In the genomic region with DNA sequence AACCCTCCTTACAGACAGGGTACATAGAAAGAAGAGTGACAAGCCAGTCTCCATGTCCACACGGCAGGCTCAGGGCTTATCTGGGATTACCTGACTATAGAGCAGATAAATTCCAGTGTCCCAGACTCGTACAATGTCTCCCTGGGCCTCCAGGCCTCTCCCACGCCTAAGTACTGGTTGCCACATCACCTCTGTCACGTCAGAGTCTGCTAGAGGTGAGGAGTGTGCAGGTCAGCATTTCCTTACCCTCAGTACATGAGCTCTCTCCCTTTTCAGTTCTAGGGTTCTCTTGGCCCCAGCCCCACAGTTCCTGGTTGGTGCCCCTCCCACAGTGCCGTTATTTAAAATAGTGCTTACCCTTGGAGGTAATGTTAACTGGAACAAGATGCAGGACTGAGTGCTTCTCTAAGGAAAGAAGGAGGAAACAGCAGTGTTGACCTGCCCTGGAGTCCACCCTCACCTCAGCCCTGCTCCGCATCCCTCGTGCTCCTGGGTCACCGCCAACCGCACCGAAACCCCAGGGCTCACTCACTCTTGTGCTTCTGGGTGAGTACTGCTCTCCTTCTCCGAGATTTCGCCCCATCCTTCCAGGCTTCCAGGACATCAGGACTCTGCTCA, we compare ENCODE assay signal across 10 mouse cellular contexts. TPM values are rescaled to one million over a fixed set of nuclear protein-coding genes. Genes with fewer than 3 reads are reported as not detected.
DNase-seq lines count a peak whose midpoint lies in the region; ATAC-seq lines count a peak whose summit lies in the region.
"Had no signal": no experiment of that assay in that cellular context is flagged by ENCODE, and none has a peak within 500 bp of the region (broad histone marks: within the 10 kb centered on the region; RNA-seq: fewer than 3 reads in every experiment).

No protein-coding gene starts in this region.

- H3K4me1 ChIP-seq in kidney, embryonic 16.5 days (ENCODE audit: insufficient read depth, low read length) = peaks cover 42% of the 10 kb centered on the region
- peaks cover 64% of the 10 kb centered on the region for H3K4me1 ChIP-seq in embryonic facial prominence, embryonic 15.5 days

- no peak for ATAC-seq in kidney, embryonic 16.5 days (ENCODE audit: low FRiP score, low TSS enrichment)
- ATAC-seq in embryonic facial prominence, embryonic 15.5 days (ENCODE audit: insufficient number of reproducible peaks, low FRiP score, low TSS enrichment, low read depth) = no peak

- H3K9me3 ChIP-seq in kidney, embryonic 16.5 days (ENCODE audit: low read length) = no peaks in the 10 kb centered on the region
- no peaks in the 10 kb centered on the region for H3K9me3 ChIP-seq in embryonic facial prominence, embryonic 15.5 days (replicated peaks)

- H3K4me3 ChIP-seq in kidney, embryonic 16.5 days (ENCODE audit: low read length) = no peak overlapping the region
- H3K4me3 ChIP-seq in embryonic facial prominence, embryonic 15.5 days (replicated peaks) = no peak overlapping the region
- H3K4me3 ChIP-seq: erythroblast, embryonic 14.5 days had no signal

- H3K9ac ChIP-seq in kidney, embryonic 16.5 days (replicated peaks; ENCODE audit: low read length) = peak overlapping the region; percentile 12; the same call in 1 of the 2 replicates
- H3K9ac ChIP-seq in embryonic facial prominence, embryonic 15.5 days = no peak overlapping the region

- no peak overlapping the region for H3K27ac ChIP-seq in kidney, embryonic 16.5 days (ENCODE audit: low read length)
- H3K27ac ChIP-seq in embryonic facial prominence, embryonic 15.5 days (replicated peaks) = peak overlapping the region; percentile 97

- peaks cover 8% of the 10 kb centered on the region; the same call in 1 of the 2 replicates for H3K36me3 ChIP-seq in kidney, embryonic 16.5 days (ENCODE audit: insufficient read depth, low read length)
- no peaks in the 10 kb centered on the region for H3K36me3 ChIP-seq in embryonic facial prominence, embryonic 15.5 days

- no peak overlapping the region for H3K4me2 ChIP-seq in kidney, embryonic 16.5 days (replicated peaks; ENCODE audit: low read depth, low read length)
- no peak overlapping the region for H3K4me2 ChIP-seq in embryonic facial prominence, embryonic 15.5 days (replicated peaks)
- H3K4me2 ChIP-seq: liver, embryonic 11.5 days had no signal

- peak; percentile 41 to 51 for DNase-seq in cerebellum, postnatal 14 days
- DNase-seq in cerebellum, adult 8-10 months = no peak
- no peak for DNase-seq in kidney, postnatal 4 days
- DNase-seq in lung, postnatal 4 days = peak; percentile 47 to 50
- no peak for DNase-seq in gastrocnemius, postnatal 4 days (ENCODE audit: low spot score in 2 of 2)
- no peak for DNase-seq in left cerebral cortex, postnatal 25 days (ENCODE audit: low spot score in 2 of 2)

- no peaks in the 10 kb centered on the region for H3K27me3 ChIP-seq in kidney, embryonic 16.5 days (ENCODE audit: insufficient read depth, low read length)
- H3K27me3 ChIP-seq in embryonic facial prominence, embryonic 15.5 days = no peaks in the 10 kb centered on the region

- intact Hi-C loops in left cerebral cortex, postnatal 25 days (cut with DNase I) = loop anchor here (5.0 kb wide), 2 partner anchors 193 to 238 kb away; a partner anchor contains a TSS

- 78% methylated on average over 12 of the region's 12 CpGs for WGBS in kidney, embryonic 16.5 days
- WGBS in embryonic facial prominence, embryonic 15.5 days = 74% methylated on average over 12 of the region's 12 CpGs

RNA-seq across cellular contexts. Expression of a gene that starts 1.3 kb away (rescaled TPM):
- 0.66 and 1.2 TPM in 2 replicates for polyA plus RNA-seq in kidney, embryonic 16.5 days (2015; fragmentation: Nextera tagmentation; extraction: Ambion mirVana)
- polyA plus RNA-seq in embryonic facial prominence, embryonic 15.5 days (2015; fragmentation: Nextera tagmentation; extraction: Ambion mirVana) = 1.0 and 1.1 TPM in 2 replicates
- total RNA-seq in gastrocnemius, postnatal 4 days (2021) = 1 to 10 TPM; 1.0 to 2.9 TPM
- total RNA-seq in left cerebral cortex, postnatal 25 days (2021) = 1 to 10 TPM; 2.0 to 2.7 TPM
- polyA plus RNA-seq: erythroblast, embryonic 14.5 days had no signal

RNA-seq across cellular contexts. Expression of a gene that starts 2.4 kb away (rescaled TPM):
- polyA plus RNA-seq in kidney, embryonic 16.5 days (2015; fragmentation: Nextera tagmentation; extraction: Ambion mirVana) = 96.5 and 98.4 TPM in 2 replicates
- 83.7 and 90.5 TPM in 2 replicates for polyA plus RNA-seq in embryonic facial prominence, embryonic 15.5 days (2015; fragmentation: Nextera tagmentation; extraction: Ambion mirVana)
- total RNA-seq in gastrocnemius, postnatal 4 days (2021) = 10 to 100 TPM; 43.5 to 45.9 TPM
- total RNA-seq in left cerebral cortex, postnatal 25 days (2021) = 10 to 100 TPM; 94.3 to 97.5 TPM

RNA-seq across cellular contexts. Expression of a gene that starts 11.4 kb away (rescaled TPM):
- polyA plus RNA-seq in kidney, embryonic 16.5 days (2015; fragmentation: Nextera tagmentation; extraction: Ambion mirVana) = 8.8 and 11.5 TPM in 2 replicates
- polyA plus RNA-seq in embryonic facial prominence, embryonic 15.5 days (2015; fragmentation: Nextera tagmentation; extraction: Ambion mirVana) = 11.9 and 13.3 TPM in 2 replicates
- 10 to 100 TPM; 22.3 to 22.9 TPM for total RNA-seq in gastrocnemius, postnatal 4 days (2021)
- total RNA-seq in left cerebral cortex, postnatal 25 days (2021) = 1 to 10 TPM; 8.6 to 8.9 TPM

RNA-seq across cellular contexts. Expression of a gene that starts 11.7 kb away (rescaled TPM):
- polyA plus RNA-seq in kidney, embryonic 16.5 days (2015; fragmentation: Nextera tagmentation; extraction: Ambion mirVana) = 4.6 and 6.1 TPM in 2 replicates
- 4.0 and 6.0 TPM in 2 replicates for polyA plus RNA-seq in embryonic facial prominence, embryonic 15.5 days (2015; fragmentation: Nextera tagmentation; extraction: Ambion mirVana)
- total RNA-seq in gastrocnemius, postnatal 4 days (2021) = 1 to 10 TPM; 4.3 to 4.6 TPM
- total RNA-seq in left cerebral cortex, postnatal 25 days (2021) = 1 to 10 TPM; 1.9 to 2.2 TPM
- polyA plus RNA-seq: erythroblast, embryonic 14.5 days had no signal

RNA-seq across cellular contexts. Expression of a gene that starts 12.0 kb away (rescaled TPM):
- polyA plus RNA-seq in kidney, embryonic 16.5 days (2015; fragmentation: Nextera tagmentation; extraction: Ambion mirVana) = 571 and 587 TPM in 2 replicates
- polyA plus RNA-seq in embryonic facial prominence, embryonic 15.5 days (2015; fragmentation: Nextera tagmentation; extraction: Ambion mirVana) = 447 and 512 TPM in 2 replicates
- 100 to 1,000 TPM; 295 to 317 TPM for total RNA-seq in gastrocnemius, postnatal 4 days (2021)
- total RNA-seq in left cerebral cortex, postnatal 25 days (2021) = 100 to 1,000 TPM; 323 to 328 TPM

Comparison
In these comparisons a context has a peak if more than half of its experiments do, and no peak if none do; other contexts are left out.
1. DNase-seq: peak in cerebellum, postnatal 14 days (2 of 2) and lung, postnatal 4 days (2 of 2); none in cerebellum, adult 8-10 months (single experiment), kidney, postnatal 4 days (0 of 2), gastrocnemius, postnatal 4 days (0 of 2) and left cerebral cortex, postnatal 25 days (0 of 2).